Mouse (Mus musculus) lung, postnatal 0 days (tissue): ENCODE data around the gene Arhgap17.

Experiments used
- CTCF ChIP-seq: IDR thresholded peaks from 2 replicates; pipeline ENCODE4 v1.5.1; 2016; ENCODE audit warnings: antibody characterized with exemption, mild to moderate bottlenecking
- EP300 ChIP-seq: IDR thresholded peaks from 2 replicates; pipeline ENCODE4 v1.6.1; 2016; ENCODE audit warnings: antibody characterized with exemption, mild to moderate bottlenecking, control low read depth

DNA sequence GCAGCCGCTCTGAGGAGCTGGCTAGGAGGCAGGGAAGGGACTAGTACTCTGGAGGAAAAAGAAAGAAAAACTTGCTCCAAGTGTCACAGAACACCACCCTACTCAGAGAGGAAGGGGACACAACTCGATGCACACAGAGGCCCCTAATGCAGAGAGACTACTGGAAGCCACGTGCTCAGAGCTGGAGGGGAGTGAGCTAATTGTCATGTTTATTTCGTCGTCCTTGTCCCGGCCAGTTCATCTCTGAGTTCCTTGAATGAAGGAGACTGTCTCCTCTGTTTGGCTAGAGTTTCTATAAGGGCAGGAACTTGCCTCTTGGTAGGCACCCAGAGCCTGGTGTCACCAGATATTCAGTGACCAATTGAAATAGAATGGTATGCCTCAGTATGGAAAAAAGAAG is 118.4 kb downstream of the Arhgap17 start:
- TF ChIP-seq CTCF (no peak), EP300 (no peak)
